Mouse (Mus musculus) stomach, postnatal 0 days (tissue): Measurements from ENCODE around the gene Dhx40.

Experiments
- CTCF ChIP-seq: IDR thresholded peaks from 2 replicates; pipeline ENCODE4 v1.5.1; 2016; ENCODE audit warnings: antibody characterized with exemption, low read depth, mild to moderate bottlenecking, moderate library complexity
- EP300 ChIP-seq: optimal IDR thresholded peaks from 2 replicates; pipeline ENCODE3; 2016; ENCODE audit warnings: antibody characterized with exemption

DNA sequence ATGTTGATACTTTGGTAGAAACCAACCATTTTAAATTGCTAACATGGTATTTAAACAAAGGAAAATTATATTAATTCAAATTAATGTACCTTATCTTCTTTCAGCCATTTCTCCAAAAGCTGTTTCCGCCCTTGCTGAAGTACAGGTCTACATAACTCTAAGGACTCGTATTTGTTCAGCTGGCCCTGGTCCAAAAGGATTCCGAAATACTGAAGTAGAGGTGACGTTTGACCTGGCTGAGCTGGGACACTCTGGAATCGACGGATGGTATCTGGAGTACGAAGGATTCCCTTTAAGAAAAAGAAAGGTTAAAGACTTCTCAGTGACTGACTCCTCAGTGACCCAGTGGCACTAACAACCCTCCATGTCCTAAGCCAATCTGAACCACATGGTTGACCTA, 82.6 kb downstream of the Dhx40 start:
- TF ChIP-seq CTCF (no peak), EP300 (no peak)
